Mouse (Mus musculus) effector memory CD4-positive, alpha-beta T cell, adult 5 months (primary cell): Measurements from ENCODE around the gene Add2. TPM values are rescaled to one million over a fixed set of nuclear protein-coding genes. Genes with fewer than 3 reads are reported as not detected.

Experiments used
- polyA plus RNA-seq: library from polyadenylated mRNA; unstranded; fragments of 100-300 nt; shearing (Covaris generic); gene quantifications from one replicate; pipeline ENCODE4 v1.2.1, GENCODE M21; 2017

Gene Add2
- polyA plus RNA-seq: not detected

DNA sequence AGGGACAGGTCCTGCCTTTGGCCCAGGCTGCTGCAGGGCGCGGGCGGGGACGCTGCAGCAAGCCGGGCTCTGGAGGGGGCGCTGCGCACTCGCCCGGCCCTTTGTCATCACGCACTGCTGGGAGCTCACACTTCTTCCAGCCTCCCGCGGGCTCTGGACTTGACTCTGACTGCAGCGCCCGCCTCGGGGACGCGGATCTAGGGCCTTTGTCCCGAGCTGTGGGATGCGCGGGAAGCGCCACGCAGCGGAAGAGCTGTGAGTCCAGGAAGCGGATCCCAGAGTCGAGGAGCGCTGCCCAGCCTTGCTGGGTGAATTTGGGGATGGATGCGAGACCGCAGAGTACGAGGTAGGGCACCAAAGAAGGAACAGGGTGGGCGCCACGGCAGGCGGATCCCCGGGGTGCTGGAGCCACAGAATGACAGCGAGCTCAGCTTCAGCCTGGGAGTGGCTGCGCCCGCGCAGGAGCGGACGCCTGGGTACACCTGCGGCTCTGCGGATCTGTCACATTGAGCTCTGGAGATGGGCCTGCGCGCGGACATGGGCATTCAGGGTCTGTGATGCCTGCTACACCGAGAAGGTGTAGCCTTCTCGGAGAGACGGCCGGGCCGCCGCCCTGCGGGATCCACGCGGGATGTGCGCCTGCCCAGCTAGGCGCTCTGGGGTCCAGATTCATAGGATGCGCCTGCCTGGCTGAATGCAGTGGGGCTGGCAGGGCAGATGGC lies at the start of gene Add2:
Add2 (plus strand) TSS at position 81 of the 722 bp plus-strand sequence.

DNA sequence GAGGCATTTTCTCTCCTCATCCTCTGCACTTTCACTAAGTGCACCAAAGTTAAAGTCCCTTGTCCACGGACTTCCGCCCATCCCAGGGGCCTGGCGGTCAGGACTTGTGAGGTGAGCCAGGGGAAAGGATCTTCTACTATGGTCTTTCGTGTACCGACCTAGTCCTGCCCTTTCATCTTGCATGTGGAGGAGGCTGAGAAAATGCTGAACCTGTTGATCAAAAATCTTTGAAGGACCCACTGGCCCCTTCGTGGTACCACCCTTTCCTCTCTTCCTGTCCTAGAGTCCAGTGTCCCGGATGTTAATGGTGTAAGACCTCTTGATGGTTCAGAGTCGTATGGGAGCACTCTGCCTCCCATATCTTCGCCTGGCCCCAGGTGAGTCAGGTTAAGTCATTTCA lies 12.6 kb upstream of the Add2 start, which contains the start of gene Figla:
Figla (plus strand) TSS at position 301 of the 400 bp plus-strand sequence.

Other genes starting within 250 kb of the Add2 start
- gene Nat8f6, start 207.7 kb upstream of the Add2 start, polyA plus RNA-seq: not detected
- not detected for gene Nat8f5, start 207.7 kb upstream of the Add2 start, polyA plus RNA-seq
- not detected for gene Nat8, start 196.6 kb upstream of the Add2 start, polyA plus RNA-seq
- gene Nat8f2, start 159.5 kb upstream of the Add2 start, polyA plus RNA-seq: not detected
- 1.9 TPM for gene Nat8f4, start 123.8 kb upstream of the Add2 start, polyA plus RNA-seq
- gene Tprkb, start 116.8 kb upstream of the Add2 start, polyA plus RNA-seq: 18.3 TPM
- 1.9 TPM for gene Nat8f1, start 113.0 kb upstream of the Add2 start, polyA plus RNA-seq
- gene Dusp11, start 67.0 kb upstream of the Add2 start, polyA plus RNA-seq: 215 TPM
- gene Figla, start 12.5 kb upstream of the Add2 start, polyA plus RNA-seq: not detected
- gene Tgfa, start 166.5 kb downstream of the Add2 start, polyA plus RNA-seq: not detected